Mouse (Mus musculus) heart, adult 2 months (tissue): Measurements from ENCODE around the gene Gm49340. TPM values are rescaled to one million over a fixed set of nuclear protein-coding genes. Genes with fewer than 3 reads are reported as not detected.

ENCODE experiments used
- DNase-seq, 2 experiments: peaks; one replicate each; pipeline ENCODE4 v3.0.0; 2021
- H3K27ac ChIP-seq: fragments of 200-600 bp; 2 replicates; pipeline ENCODE4 v1.8.1; 2022
- H3K27me3 ChIP-seq: fragments of 200-500 bp; 2 replicates; pipeline ENCODE4 v1.6.1; 2012; ENCODE audit warnings: mild to moderate bottlenecking, low read length, inconsistent platforms, mixed read lengths; ENCODE audit not compliant: control insufficient read depth, insufficient read depth
- H3K36me3 ChIP-seq: fragments of 200-500 bp; 2 replicates; pipeline ENCODE4 v1.6.1; 2012; ENCODE audit warnings: low read length, inconsistent platforms; ENCODE audit not compliant: control insufficient read depth, insufficient read depth
- H3K4me1 ChIP-seq: fragments of 200-500 bp; 2 replicates; pipeline ENCODE4 v1.6.1; 2011; ENCODE audit warnings: low read length; ENCODE audit not compliant: control insufficient read depth, insufficient read depth
- H3K4me3 ChIP-seq: fragments of 200-600 bp; 2 replicates; pipeline ENCODE4 v1.8.1; 2022
- H3K79me2 ChIP-seq: fragments of 200-500 bp; replicated peaks from 2 replicates; pipeline ENCODE4 v1.6.1; 2012; ENCODE audit warnings: mild to moderate bottlenecking, inconsistent platforms, low read length, moderate library complexity, mixed read lengths; ENCODE audit not compliant: control insufficient read depth, insufficient read depth
- H3K9ac ChIP-seq: fragments of 200-500 bp; 2 replicates; pipeline ENCODE4 v1.6.1; 2012; ENCODE audit warnings: low read depth, mild to moderate bottlenecking, control low read depth, inconsistent platforms, low read length, mixed read lengths
- CTCF ChIP-seq: fragments of 200-600 bp; IDR thresholded peaks from 2 replicates; pipeline ENCODE4 v1.8.1; 2022; ENCODE audit warnings: antibody characterized with exemption, mild to moderate bottlenecking, moderate library complexity
- EP300 ChIP-seq: fragments of 200-500 bp; IDR thresholded peaks from 2 replicates; pipeline ENCODE4 v1.6.1; 2011; ENCODE audit warnings: low read depth, low read length, control low read depth; ENCODE audit not compliant: insufficient read depth
- POLR2A ChIP-seq: fragments of 200-500 bp; IDR thresholded peaks from 2 replicates; pipeline ENCODE4 v1.6.1; 2011; ENCODE audit warnings: mild to moderate bottlenecking, low read depth, low read length, control low read depth; ENCODE audit not compliant: insufficient read depth
- WGBS: fragments of 180-500 bp; shearing (Covaris S2); methylation state at CpG from one replicate; pipeline ENCODE4 v1.1.7; 2018; 5-methylcytosine and 5-hydroxymethylcytosine counted together
- intact Hi-C: fragments of 180-260 bp; cut with DNase I; formaldehyde crosslinking; loops from one replicate; pipeline ENCODE4 v1.15.1; 2025
- polyA plus RNA-seq: library from polyadenylated mRNA; depleted of rRNA; stranded (reverse); fragments of >200 nt; gene quantifications from 2 replicates; pipeline ENCODE4 v1.2.3, GENCODE M21; 2012; rRNA removed
- total RNA-seq, 2 experiments: library from RNA; stranded (reverse); gene quantifications; 2 replicates each; pipeline ENCODE4 v1.2.3; 2021

Gm49340 gene
- total and polyA plus RNA-seq, 3 experiments: not detected

DNA sequence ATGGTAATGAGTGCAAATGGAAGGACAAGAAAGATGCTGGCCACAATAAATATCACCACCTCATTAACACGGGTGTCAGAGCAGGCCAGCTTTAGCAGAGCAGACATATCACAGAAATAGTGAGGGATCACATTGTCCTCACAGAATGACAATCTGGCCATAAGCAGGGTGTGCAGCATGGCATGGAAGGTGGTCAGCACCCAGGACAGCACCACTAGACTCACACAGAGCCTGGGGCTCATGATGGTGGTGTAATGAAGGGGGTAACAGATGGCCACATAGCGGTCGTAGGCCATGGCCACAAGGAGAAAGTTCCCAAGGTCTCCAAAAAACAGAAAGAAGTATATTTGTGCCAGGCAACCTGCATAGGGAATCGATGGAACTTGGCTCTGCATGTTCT, 65.8 kb downstream of the Gm49340 start:
- H3K36me3 ChIP-seq: no peaks in the 10 kb centered on the region
- H3K27ac ChIP-seq: no peak overlapping the region
- 64% methylated on average over 4 of the region's 4 CpGs for WGBS
- intact Hi-C loops: no loop called here
- TF ChIP-seq CTCF (no peak), EP300 (no peak), POLR2A (no peak)
- H3K27me3 ChIP-seq: no peaks in the 10 kb centered on the region
- DNase-seq: no peak
- H3K79me2 ChIP-seq: no peaks in the 10 kb centered on the region
- no peaks in the 10 kb centered on the region for H3K4me1 ChIP-seq
- H3K9ac ChIP-seq: no peak overlapping the region
- H3K4me3 ChIP-seq: no peak overlapping the region

DNA sequence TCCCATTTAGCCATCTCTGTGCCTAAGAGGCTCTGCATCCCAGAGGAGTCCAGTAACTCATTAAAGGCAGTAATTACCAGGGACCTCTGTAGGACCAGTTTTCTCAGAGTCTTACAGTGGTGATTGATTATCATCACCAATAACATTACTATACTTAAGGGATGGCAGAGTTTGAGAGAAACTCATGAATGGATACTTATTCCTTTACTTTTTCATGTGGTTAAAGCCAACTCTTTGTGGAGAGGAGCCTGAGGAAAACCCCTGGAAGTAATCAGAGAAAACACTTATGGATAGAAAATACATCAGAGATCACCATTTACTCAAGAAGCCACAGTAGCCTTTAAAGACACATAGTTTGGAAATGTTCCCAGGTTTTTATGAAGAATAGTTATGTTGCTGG, 70.0 kb downstream of the Gm49340 start, which contains the start of gene Olfr1:
TSS of gene Olfr1 (minus strand) at position 101 of the 400 bp plus-strand sequence.
- H3K4me3 ChIP-seq: no peak within 1 kb of the TSS
- no peak for TF ChIP-seq CTCF
- TF ChIP-seq POLR2A: no peak
- TF ChIP-seq EP300: no peak
- intact Hi-C loops: no loop called here

More for the DNA sequence above, 70.0 kb downstream of the Gm49340 start, which contains the start of gene Olfr1:
- Histone ChIP-seq H3K9ac (no peak within 1 kb of the TSS), H3K36me3 (no peaks in the 10 kb centered on the region), H3K79me2 (no peaks in the 10 kb centered on the region), H3K4me1 (no peaks in the 10 kb centered on the region), H3K27ac (no peak within 1 kb of the TSS), H3K27me3 (no peaks in the 10 kb centered on the region)
- no peak for DNase-seq

Other genes with a start within 250 kb of the Gm49340 start
- under 1 TPM; 0.14 to 0.16 TPM for gene Itgae, start 239.2 kb upstream of the Gm49340 start, total RNA-seq
- gene Itgae, start 239.2 kb upstream of the Gm49340 start, polyA plus RNA-seq: 0.37 and 0.38 TPM in 2 replicates
- gene Haspin, start 191.4 kb upstream of the Gm49340 start, total RNA-seq: under 1 TPM; 0.16 TPM
- gene Haspin, start 191.4 kb upstream of the Gm49340 start, polyA plus RNA-seq: 0.15 and 0.23 TPM in 2 replicates
- gene P2rx5, start 169.3 kb upstream of the Gm49340 start, total RNA-seq: 10 to 100 TPM; 13.1 to 14.6 TPM
- gene P2rx5, start 169.3 kb upstream of the Gm49340 start, polyA plus RNA-seq: 11.3 and 19.5 TPM in 2 replicates
- 10 to 100 TPM; 80.5 to 98.5 TPM for gene Emc6, start 152.7 kb upstream of the Gm49340 start, total RNA-seq
- gene Emc6, start 152.7 kb upstream of the Gm49340 start, polyA plus RNA-seq: 50.5 and 54.3 TPM in 2 replicates
- gene Tax1bp3, start 152.7 kb upstream of the Gm49340 start, total RNA-seq: 10 to 100 TPM; 45.0 to 48.5 TPM
- 60.4 and 63.0 TPM in 2 replicates for gene Tax1bp3, start 152.7 kb upstream of the Gm49340 start, polyA plus RNA-seq
- 10 to 100 TPM; 10.7 to 11.8 TPM for gene Ctns, start 130.7 kb upstream of the Gm49340 start, total RNA-seq
- gene Ctns, start 130.7 kb upstream of the Gm49340 start, polyA plus RNA-seq: 12.7 and 15.4 TPM in 2 replicates
- gene Shpk, start 130.3 kb upstream of the Gm49340 start, total RNA-seq: 1 to 10 TPM in 1 of 2 experiments, under 1 TPM in 1; 0.97 to 1.1 TPM
- 2.2 and 2.8 TPM in 2 replicates for gene Shpk, start 130.3 kb upstream of the Gm49340 start, polyA plus RNA-seq
- under 1 TPM; 0.08 to 0.11 TPM for gene Trpv1, start 95.4 kb upstream of the Gm49340 start, total RNA-seq
- gene Trpv1, start 95.4 kb upstream of the Gm49340 start, polyA plus RNA-seq: 0.21 and 0.29 TPM in 2 replicates
- under 1 TPM; 0.03 to 0.05 TPM for gene Trpv3, start 62.4 kb upstream of the Gm49340 start, total RNA-seq
- gene Trpv3, start 62.4 kb upstream of the Gm49340 start, polyA plus RNA-seq: 0.04 and 0.09 TPM in 2 replicates
- 1 to 10 TPM; 1.4 to 1.5 TPM for gene Aspa, start 145 bp upstream of the Gm49340 start, total RNA-seq
- gene Aspa, start 145 bp upstream of the Gm49340 start, polyA plus RNA-seq: 2.2 and 4.4 TPM in 2 replicates
- not detected for gene Spata22, start within 50 bp of the Gm49340 start, total RNA-seq
- 0.08 and 0.15 TPM in 2 replicates for gene Spata22, start within 50 bp of the Gm49340 start, polyA plus RNA-seq
- gene Olfr20, start 21.0 kb downstream of the Gm49340 start, total RNA-seq: not detected
- not detected in 2 replicates for gene Olfr20, start 21.0 kb downstream of the Gm49340 start, polyA plus RNA-seq
- gene Olfr376, start 41.5 kb downstream of the Gm49340 start, total RNA-seq: not detected
- not detected in 2 replicates for gene Olfr376, start 41.5 kb downstream of the Gm49340 start, polyA plus RNA-seq
- not detected for gene Olfr1, start 69.9 kb downstream of the Gm49340 start, total RNA-seq
- not detected in 2 replicates for gene Olfr1, start 69.9 kb downstream of the Gm49340 start, polyA plus RNA-seq
- gene Olfr378, start 98.7 kb downstream of the Gm49340 start, total RNA-seq: not detected
- gene Olfr378, start 98.7 kb downstream of the Gm49340 start, polyA plus RNA-seq: not detected in 2 replicates
- gene Olfr380, start 127.8 kb downstream of the Gm49340 start, total RNA-seq: not detected
- gene Olfr380, start 127.8 kb downstream of the Gm49340 start, polyA plus RNA-seq: not detected in 2 replicates
- gene Olfr381, start 161.9 kb downstream of the Gm49340 start, total RNA-seq: not detected
- gene Olfr381, start 161.9 kb downstream of the Gm49340 start, polyA plus RNA-seq: not detected in 2 replicates
- gene Olfr382, start 187.5 kb downstream of the Gm49340 start, total RNA-seq: not detected
- not detected in 2 replicates for gene Olfr382, start 187.5 kb downstream of the Gm49340 start, polyA plus RNA-seq